Comparison of ENCODE assay signal across 25 mouse cellular contexts in genomic region chr11:59920331-59920730, GRCm38 (mm10). TPM values are rescaled to one million over a fixed set of nuclear protein-coding genes. Genes with fewer than 3 reads are reported as not detected.
DNase-seq lines count a peak whose midpoint lies in the region; ATAC-seq and TF ChIP-seq lines count a peak whose summit lies in the region.
"Had no signal": no experiment of that assay in that cellular context is flagged by ENCODE, and none has a peak within 500 bp of the region (broad histone marks: within the 10 kb centered on the region; RNA-seq: fewer than 3 reads in every experiment).

No protein-coding gene starts in this region.

- peak overlapping the region; percentile 36 for H3K4me2 ChIP-seq in liver, embryonic 15.5 days
- H3K4me2 ChIP-seq: midbrain, embryonic 13.5 days had no signal

- H3K4me3 ChIP-seq in MEL (ENCODE audit: control insufficient read depth in 1 of 2, insufficient read depth in 1 of 2, low read depth in 2 of 2, low read length in 2 of 2), result peak overlapping the region; percentile 6 to 38; a peak in 3 of 4 replicates
- H3K4me3 ChIP-seq in liver, embryonic 15.5 days (replicated peaks), result no peak overlapping the region
- no peak overlapping the region for H3K4me3 ChIP-seq in left cerebral cortex, adult 2 months
- no peak overlapping the region for H3K4me3 ChIP-seq in kidney, adult 2 months (ENCODE audit: insufficient read depth, low read depth, low read length)
- H3K4me3 ChIP-seq: layer of hippocampus, adult 2 months; megakaryocyte, embryonic 14.5 days; midbrain, embryonic 13.5 days; stomach, embryonic 15.5 days had no signal

- no peak overlapping the region for H3K9ac ChIP-seq in MEL (ENCODE audit: control insufficient read depth, low read depth, low read length, poor library complexity, severe bottlenecking)
- H3K9ac ChIP-seq in liver, embryonic 15.5 days, result no peak overlapping the region
- H3K9ac ChIP-seq: midbrain, embryonic 13.5 days; stomach, embryonic 15.5 days had no signal

- ATAC-seq in granulocyte monocyte progenitor cell, adult 5-6 weeks (replicated peaks; ENCODE audit: poor library complexity, severe bottlenecking), result peak; percentile 84
- ATAC-seq in liver, embryonic 15.5 days (ENCODE audit: insufficient read depth), result no peak; the same call in 1 of the 2 replicates
- ATAC-seq: CD4-positive, CD25-positive, alpha-beta regulatory T cell, adult 4 months; forebrain, embryonic 14.5 days; hindbrain, embryonic 16.5 days; midbrain, embryonic 13.5 days had no signal

- H3K9me3 ChIP-seq in MEL (replicated peaks; ENCODE audit: insufficient read depth, low read length), result no peaks in the 10 kb centered on the region
- no peaks in the 10 kb centered on the region for H3K9me3 ChIP-seq in liver, embryonic 15.5 days (replicated peaks)
- H3K9me3 ChIP-seq: midbrain, embryonic 13.5 days; stomach, embryonic 15.5 days had no signal

- TF ChIP-seq EP300 in MEL (IDR thresholded peaks at IDR 0.05; ENCODE audit: low read depth in 1 of 2, low read length in 2 of 2), result peak; percentile 30 to 35; a peak in 1 of 4 replicates

- 13% methylated on average over 5 of the region's 5 CpGs for WGBS in liver, embryonic 15.5 days (ENCODE audit: insufficient replicate concordance)
- WGBS in kidney, adult 2 months, result 36% methylated on average over 5 of the region's 5 CpGs

- peaks cover 0 to 38% of the 10 kb centered on the region in 2 experiments; a peak in 2 of 4 replicates for H3K36me3 ChIP-seq in MEL (ENCODE audit: control insufficient read depth in 1 of 2, insufficient read depth in 2 of 2, low read length in 2 of 2)
- H3K36me3 ChIP-seq in liver, embryonic 15.5 days (replicated peaks), result no peaks in the 10 kb centered on the region
- H3K36me3 ChIP-seq in kidney, adult 2 months (ENCODE audit: control insufficient read depth, insufficient read depth, low read length), result no peaks in the 10 kb centered on the region
- H3K36me3 ChIP-seq: midbrain, embryonic 13.5 days; stomach, embryonic 15.5 days had no signal

- no peaks in the 10 kb centered on the region for H3K27me3 ChIP-seq in MEL (ENCODE audit: control insufficient read depth in 1 of 2, insufficient read depth in 2 of 2, low read length in 2 of 2)
- H3K27me3 ChIP-seq in liver, embryonic 15.5 days, result no peaks in the 10 kb centered on the region
- no peaks in the 10 kb centered on the region for H3K27me3 ChIP-seq in kidney, adult 2 months (replicated peaks; ENCODE audit: control insufficient read depth, insufficient read depth, low read length)
- H3K27me3 ChIP-seq: megakaryocyte, embryonic 14.5 days; midbrain, embryonic 13.5 days; stomach, embryonic 15.5 days had no signal

- no peak for TF ChIP-seq CTCF in MEL (IDR thresholded peaks at IDR 0.05 in 2 of 3, conservative IDR thresholded peaks at IDR 0.05 in 1 of 3; ENCODE audit: control insufficient read depth in 1 of 3, insufficient read depth in 1 of 3, low read depth in 2 of 3, low read length in 3 of 3, poor library complexity in 1 of 3, severe bottlenecking in 1 of 3)
- TF ChIP-seq CTCF in left cerebral cortex, adult 2 months (IDR thresholded peaks at IDR 0.05), result no peak
- TF ChIP-seq CTCF in kidney, adult 2 months (conservative IDR thresholded peaks at IDR 0.05; ENCODE audit: insufficient read depth, insufficient read length, low read depth, low read length), result no peak

- peaks cover 32 to 49% of the 10 kb centered on the region in 2 experiments for H3K4me1 ChIP-seq in MEL (ENCODE audit: control insufficient read depth in 1 of 2, insufficient read depth in 2 of 2, low read length in 2 of 2)
- peaks cover 30% of the 10 kb centered on the region for H3K4me1 ChIP-seq in liver, embryonic 15.5 days (replicated peaks)
- no peaks in the 10 kb centered on the region; the same call in 1 of the 2 replicates for H3K4me1 ChIP-seq in kidney, adult 2 months (ENCODE audit: control insufficient read depth, insufficient read depth, low read length)
- H3K4me1 ChIP-seq: midbrain, embryonic 13.5 days; stomach, embryonic 15.5 days had no signal

- H3K79me2 ChIP-seq in MEL (ENCODE audit: control insufficient read depth, insufficient read depth, low read length, poor library complexity), result no peaks in the 10 kb centered on the region

- TF ChIP-seq POLR2A in MEL (IDR thresholded peaks at IDR 0.05; ENCODE audit: control insufficient read depth in 1 of 2, insufficient read depth in 1 of 2, low read depth in 1 of 2, low read length in 2 of 2, poor library complexity in 1 of 2), result no peak
- no peak for TF ChIP-seq POLR2A in kidney, adult 2 months (IDR thresholded peaks at IDR 0.05; ENCODE audit: low read depth, low read length)

- intact Hi-C loops in left cerebral cortex, adult 2 months (cut with DNase I), result no loop called here

- DNase-seq in 416B (ENCODE audit: low read depth) (peak; percentile 43), MEL (ENCODE audit: low read depth, low spot score) (peak; percentile 67)
- DNase-seq in right cerebral cortex, postnatal 10 days (ENCODE audit: low spot score in 2 of 2), result no peak
- DNase-seq in left cerebral cortex, adult 2 months (ENCODE audit: extremely low spot score in 1 of 2, low spot score in 2 of 2), result no peak
- no peak for DNase-seq in spleen, adult 12 weeks (ENCODE audit: low spot score)
- no peak for DNase-seq in kidney, adult 2 months
- DNase-seq: adrenal gland, postnatal 10 days; cerebellum, adult 11 months; cerebellum, adult 9-10 months; heart, postnatal 14 days; kidney, adult 18-20 months; kidney, postnatal 36 days; layer of hippocampus, postnatal 36 days; lung, postnatal 36 days; right cerebral cortex, postnatal 14 days; thymus, postnatal 14 days had no signal

- TF ChIP-seq RAD21 in MEL (IDR thresholded peaks at IDR 0.05; ENCODE audit: low read depth, low read length), result no peak

- H3K27ac ChIP-seq in MEL (ENCODE audit: control insufficient read depth, low read depth, low read length), result peak overlapping the region; percentile 72
- H3K27ac ChIP-seq in liver, embryonic 15.5 days (replicated peaks), result no peak overlapping the region
- no peak overlapping the region for H3K27ac ChIP-seq in left cerebral cortex, adult 2 months
- no peak overlapping the region for H3K27ac ChIP-seq in kidney, adult 2 months (ENCODE audit: insufficient read depth, low read depth, low read length)
- H3K27ac ChIP-seq: layer of hippocampus, adult 2 months; midbrain, embryonic 13.5 days; stomach, embryonic 15.5 days had no signal

TF ChIP-seq in MEL, 35 proteins besides CTCF, POLR2A, EP300 and RAD21 (continues in another document):
- TF ChIP-seq SIN3A (IDR thresholded peaks at IDR 0.05; ENCODE audit: low read length) (peak; percentile 71; the same call in 1 of the 2 replicates), USF2 (IDR thresholded peaks at IDR 0.05; ENCODE audit: borderline replicate concordance in 1 of 2, insufficient read depth in 1 of 2, low read depth in 1 of 2, low read length in 2 of 2) (peak in 1 of 2 experiments; percentile 53; a peak in 1 of 4 replicates), CHD1 (IDR thresholded peaks at IDR 0.05; ENCODE audit: low read depth, low read length) (0 out of 2 replicates have a peak, but pooled peaks have one; percentile 55), POLR2AphosphoS5 (IDR thresholded peaks at IDR 0.05; ENCODE audit: borderline replicate concordance, low read depth, low read length) (no peak), SMC3 (IDR thresholded peaks at IDR 0.05; ENCODE audit: low read depth, low read length) (no peak), MAX (IDR thresholded peaks at IDR 0.05; ENCODE audit: low read length) (peak; percentile 82), NELFE (IDR thresholded peaks at IDR 0.05; ENCODE audit: low read depth, low read length) (peak; percentile 19; the same call in 1 of the 2 replicates), USF1 (IDR thresholded peaks at IDR 0.05; ENCODE audit: low read depth, low read length) (peak; percentile 91), MYC (IDR thresholded peaks at IDR 0.05; ENCODE audit: low read depth, low read length) (0 out of 2 replicates have a peak, but pooled peaks have one; percentile 18), BHLHE40 (IDR thresholded peaks at IDR 0.05; ENCODE audit: borderline replicate concordance, low read depth, low read length) (peak; percentile 69), ZC3H11A (IDR thresholded peaks at IDR 0.05; ENCODE audit: low read depth, low read length) (no peak), MYB (IDR thresholded peaks at IDR 0.05; ENCODE audit: low read depth, low read length) (no peak), POLR2AphosphoS2 (IDR thresholded peaks at IDR 0.05; ENCODE audit: low read length) (no peak), TAL1 (IDR thresholded peaks at IDR 0.05; ENCODE audit: low read length) (no peak), E2F4 (IDR thresholded peaks at IDR 0.05; ENCODE audit: borderline replicate concordance, low read depth, low read length) (no peak), ZMIZ1 (IDR thresholded peaks at IDR 0.05; ENCODE audit: low read depth, low read length) (no peak), MEF2A (IDR thresholded peaks at IDR 0.05; ENCODE audit: extremely low read depth, insufficient replicate concordance, low read depth, low read length, poor library complexity, severe bottlenecking) (no peak), KAT2A (conservative IDR thresholded peaks at IDR 0.05; ENCODE audit: low read depth, low read length) (no peak), TCF12 (IDR thresholded peaks at IDR 0.05; ENCODE audit: low read depth, low read length) (no peak), GATA1 (IDR thresholded peaks at IDR 0.05; ENCODE audit: low read depth, low read length) (no peak), CHD2 (IDR thresholded peaks at IDR 0.05; ENCODE audit: low read length) (no peak)

RNA-seq across cellular contexts. Expression of gene Med9, which starts 27.7 kb away (rescaled TPM):
- 43.8 and 46.8 TPM in 2 replicates for total RNA-seq in MEL (2012; rRNA removed)
- polyA plus RNA-seq in MEL (2012; ENCODE audit: insufficient read depth in 1 of 2, insufficient read length in 2 of 2, low read depth in 1 of 2, low replicate concordance in 2 of 2, missing spikeins in 1 of 2), result 10 to 100 TPM in 1 of 2 experiments, not detected in 1; 48.4 TPM
- total RNA-seq in granulocyte monocyte progenitor cell, adult 5-6 weeks (2014; fragmentation: Nextera tagmentation), result 19.1 and 20.8 TPM in 2 replicates
- total RNA-seq in granulocyte monocyte progenitor cell, adult 5-6 weeks (2017), result 18.6 and 28.3 TPM in 2 replicates
- polyA plus RNA-seq in liver, embryonic 15.5 days (2015; fragmentation: Nextera tagmentation; extraction: Ambion mirVana), result 19.6 and 20.4 TPM in 2 replicates
- total RNA-seq in left cerebral cortex, adult 2 months (2021), result 10 to 100 TPM; 40.6 to 40.9 TPM
- polyA plus RNA-seq in kidney, adult 2 months (2012; rRNA removed), result 20.4 and 25.7 TPM in 2 replicates

RNA-seq across cellular contexts. Expression of gene Rasd1, which starts 44.4 kb away (rescaled TPM):
- not detected in 2 replicates for total RNA-seq in MEL (2012; rRNA removed)
- under 1 TPM in 1 of 2 experiments, not detected in 1; 0.06 TPM for polyA plus RNA-seq in MEL (2012; ENCODE audit: insufficient read depth in 1 of 2, insufficient read length in 2 of 2, low read depth in 1 of 2, low replicate concordance in 2 of 2, missing spikeins in 1 of 2)
- total RNA-seq in granulocyte monocyte progenitor cell, adult 5-6 weeks (2014; fragmentation: Nextera tagmentation), result not detected in 2 replicates
- 0.72 and 1.1 TPM in 2 replicates for total RNA-seq in granulocyte monocyte progenitor cell, adult 5-6 weeks (2017)
- polyA plus RNA-seq in liver, embryonic 15.5 days (2015; fragmentation: Nextera tagmentation; extraction: Ambion mirVana), result 0.96 and 1.3 TPM in 2 replicates
- total RNA-seq in left cerebral cortex, adult 2 months (2021), result 10 to 100 TPM; 12.0 to 20.5 TPM
- 7.2 and 8.9 TPM in 2 replicates for polyA plus RNA-seq in kidney, adult 2 months (2012; rRNA removed)

Comparison
In these comparisons a context has a peak if more than half of its experiments do, and no peak if none do; other contexts are left out.
1. DNase-seq: peak in 416B (single experiment) and MEL (single experiment); none in right cerebral cortex, postnatal 10 days (0 of 2), left cerebral cortex, adult 2 months (0 of 2), spleen, adult 12 weeks (single experiment) and kidney, adult 2 months (single experiment).
2. H3K4me3 ChIP-seq: peak in MEL (2 of 2); none in liver, embryonic 15.5 days (single experiment), left cerebral cortex, adult 2 months (single experiment) and kidney, adult 2 months (single experiment).
3. RNA of gene Rasd1, which starts 44.4 kb away (total RNA-seq): 12.0 to 20.5 TPM in left cerebral cortex, adult 2 months; 0.72 to 1.1 TPM in granulocyte monocyte progenitor cell, adult 5-6 weeks and not detected in MEL; every median in the first group is over 4 times any median in the second.